Mouse (Mus musculus) kidney, adult 2 months (tissue): ENCODE data around the gene Gnb1.

ENCODE experiments used
- CTCF ChIP-seq: fragments of 200-500 bp; conservative IDR thresholded peaks from 2 replicates; pipeline ENCODE4 v1.5.1; 2011; ENCODE audit warnings: low read depth, mild to moderate bottlenecking, control low read depth, low read length, moderate library complexity, mixed read lengths; ENCODE audit not compliant: insufficient read depth, insufficient read length
- POLR2A ChIP-seq: fragments of 200-500 bp; IDR thresholded peaks from one replicate; pipeline ENCODE4 v1.6.1; 2011; ENCODE audit warnings: low read depth, low read length, control low read depth

- TF ChIP-seq CTCF (no peak), POLR2A (no peak)
Measured at GRCm38 (mm10) chr4:155463050-155463449, 28.1 kb upstream of the Gnb1 start.
